Mouse (Mus musculus) lung, adult 2 months (tissue): ENCODE measurements around the gene Eif3k.

ENCODE experiments used
- CTCF ChIP-seq: fragments of 200-500 bp; IDR thresholded peaks from 2 replicates; pipeline ENCODE4 v1.5.1; 2011; ENCODE audit warnings: mild to moderate bottlenecking, low read length, control low read depth; ENCODE audit not compliant: insufficient read depth
- POLR2A ChIP-seq: fragments of 200-500 bp; IDR thresholded peaks from 2 replicates; pipeline ENCODE4 v1.6.1; 2011; ENCODE audit warnings: low read depth, mild to moderate bottlenecking, control low read depth, low read length, borderline replicate concordance; ENCODE audit errors: extremely low read depth

- no peak for TF ChIP-seq POLR2A
- 0 out of 2 replicates have a peak, but pooled peaks have one; percentile 13 for TF ChIP-seq CTCF
These were observed 8.6 kb downstream of the Eif3k start for GRCm38 (mm10) chr7:28973025-28973424.
